Mouse (Mus musculus): ENCODE results near the gene Ctns.

DNA sequence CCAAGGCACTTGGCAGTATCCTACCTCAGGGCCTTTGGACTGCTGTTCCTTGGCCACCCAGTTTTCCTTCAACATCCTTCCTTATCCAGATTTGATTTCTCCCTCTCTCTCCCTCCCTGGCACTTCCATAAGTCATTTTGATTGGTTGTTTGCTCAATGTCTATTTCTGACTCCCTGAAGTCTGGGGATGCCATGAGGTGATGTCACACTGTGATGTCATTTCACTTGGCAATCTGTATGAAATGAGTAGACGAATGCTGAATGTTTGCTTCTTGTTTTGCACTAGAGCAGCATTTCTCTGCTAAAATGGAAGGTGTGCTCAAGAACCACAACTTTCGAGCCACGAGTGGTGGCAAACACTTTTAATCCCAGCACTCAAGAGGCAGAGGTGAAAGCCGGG is 37.2 kb downstream of the Ctns start:
- no peak for TF ChIP-seq CTCF (IDR thresholded peaks at IDR 0.05; ENCODE audit: control insufficient read depth, insufficient read depth, insufficient read length)
- TF ChIP-seq MYOG (IDR thresholded peaks at IDR 0.05; ENCODE audit: control insufficient read depth, extremely low read depth, insufficient read length) = no peak
- TF ChIP-seq MAX (IDR thresholded peaks at IDR 0.05) = no peak
- TF ChIP-seq FOSL1 (IDR thresholded peaks at IDR 0.05; ENCODE audit: insufficient read depth, low read length, poor library complexity, severe bottlenecking) = no peak
- no peak for TF ChIP-seq USF1 (IDR thresholded peaks at IDR 0.05; ENCODE audit: low read depth)
